Mouse (Mus musculus): ENCODE measurements around the gene Akap7. TPM values are rescaled to one million over a fixed set of nuclear protein-coding genes. Genes with fewer than 3 reads are reported as not detected.
A peak's percentile ranks its signal among the peaks of the same experiment; 100 is the strongest.

Akap7 gene
- 39.0 and 56.4 TPM in 2 replicates for total RNA-seq (2017)

- no peak for ATAC-seq (ENCODE audit: extremely low read depth, insufficient number of reproducible peaks, low FRiP score, poor library complexity, severe bottlenecking)
These were observed at the start of gene Akap7 for GRCm38 (mm10) chr10:25307770-25308169. Gene Akap7, minus strand, starts transcription at chr10:25307870.

DNA sequence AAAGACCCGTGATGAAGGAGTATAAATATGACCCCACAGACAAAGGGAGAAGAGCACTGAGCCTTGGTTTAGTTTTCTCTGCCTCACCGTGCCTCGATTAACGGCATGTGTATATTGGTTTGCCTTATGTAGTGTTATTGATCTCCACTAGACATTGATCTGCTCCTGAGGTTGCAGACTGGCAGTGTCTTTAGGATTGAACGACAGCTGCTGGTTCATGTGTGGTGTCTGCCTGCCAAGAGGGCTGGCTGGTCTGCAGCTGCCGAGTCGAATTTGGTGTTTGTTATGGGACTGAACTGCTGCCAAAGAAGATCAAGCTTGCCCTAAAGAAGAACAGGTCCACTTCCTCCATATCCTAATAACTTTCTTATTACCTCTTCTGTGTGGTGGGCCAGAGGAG lies 46.7 kb upstream of the Akap7 start:
- no peak for ATAC-seq (ENCODE audit: extremely low read depth, insufficient number of reproducible peaks, low FRiP score, poor library complexity, severe bottlenecking)

DNA sequence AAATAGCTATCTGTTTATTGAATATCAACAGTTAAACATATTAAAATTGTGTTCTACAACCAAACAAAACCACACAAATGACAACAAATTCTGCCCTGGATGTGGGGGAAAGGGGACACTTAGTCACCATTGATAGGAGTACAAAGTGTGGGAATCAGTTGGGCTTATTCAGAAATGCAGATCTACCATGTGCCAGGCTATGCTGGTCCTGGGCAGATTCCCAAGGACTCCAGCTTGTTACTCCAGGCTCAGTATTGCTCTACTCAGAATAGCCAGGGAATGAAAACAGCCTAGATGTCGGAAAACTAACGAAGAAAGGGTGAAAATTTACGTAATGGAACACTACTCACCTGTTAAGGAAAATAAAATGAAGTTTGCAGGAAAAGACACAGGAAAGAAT lies 46.3 kb upstream of the Akap7 start:
- ATAC-seq (ENCODE audit: extremely low read depth, insufficient number of reproducible peaks, low FRiP score, poor library complexity, severe bottlenecking): no peak

DNA sequence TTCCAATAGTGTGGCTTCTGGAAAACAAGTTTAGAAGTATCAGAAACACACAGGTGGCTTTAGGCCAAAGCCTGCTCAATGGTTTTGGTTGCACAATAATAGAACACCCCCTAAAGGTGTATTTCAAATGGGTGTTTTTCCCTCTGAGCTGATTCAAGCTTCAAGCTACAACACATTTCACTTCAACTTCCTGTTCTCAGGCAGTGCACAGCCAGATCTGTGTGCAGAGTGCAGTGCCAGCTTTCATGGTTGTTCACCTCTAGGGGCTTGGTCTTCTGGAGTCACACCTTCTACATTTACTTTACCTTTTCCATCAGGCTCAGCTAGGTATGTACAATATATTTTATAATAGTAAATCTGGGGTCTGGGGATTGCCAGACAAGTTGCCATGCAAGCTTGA lies 35.1 kb upstream of the Akap7 start:
- 0 out of 2 replicates have a peak, but pooled peaks have one; percentile 26 for ATAC-seq (ENCODE audit: extremely low read depth, insufficient number of reproducible peaks, low FRiP score, poor library complexity, severe bottlenecking)

- ATAC-seq (ENCODE audit: extremely low read depth, insufficient number of reproducible peaks, low FRiP score, poor library complexity, severe bottlenecking): no peak
These were observed 33.0 kb upstream of the Akap7 start for GRCm38 (mm10) chr10:25340675-25341074.

GRCm38 (mm10) chr10:25333390-25334079 lies 25.9 kb upstream of the Akap7 start:
- no peak for ATAC-seq (ENCODE audit: extremely low read depth, insufficient number of reproducible peaks, low FRiP score, poor library complexity, severe bottlenecking)

- ATAC-seq (ENCODE audit: extremely low read depth, insufficient number of reproducible peaks, low FRiP score, poor library complexity, severe bottlenecking): peak; percentile 84
These were observed 23.8 kb upstream of the Akap7 start for GRCm38 (mm10) chr10:25331321-25332049.

GRCm38 (mm10) chr10:25330094-25330493 lies 22.4 kb upstream of the Akap7 start:
- ATAC-seq (ENCODE audit: extremely low read depth, insufficient number of reproducible peaks, low FRiP score, poor library complexity, severe bottlenecking): no peak

DNA sequence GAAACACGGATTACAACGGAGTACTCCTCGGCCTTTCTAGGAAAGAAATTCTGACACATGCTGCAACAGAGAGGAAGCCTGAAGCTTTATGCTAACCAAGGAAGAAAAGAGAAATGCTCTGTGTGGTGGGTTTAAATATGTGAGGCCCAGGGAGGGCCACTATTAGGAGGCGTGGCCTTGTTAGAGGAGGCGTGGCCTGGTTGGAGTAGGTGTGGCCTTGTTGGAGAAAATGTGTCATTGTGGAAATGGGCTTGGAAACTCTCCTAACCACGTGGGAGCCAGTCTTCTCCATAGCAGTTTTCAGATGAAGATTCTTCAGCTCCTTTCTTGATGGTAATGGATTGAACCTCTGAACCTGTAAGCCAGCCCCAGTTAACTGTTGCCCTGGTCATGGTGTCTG lies 19.8 kb upstream of the Akap7 start:
- no peak for ATAC-seq (ENCODE audit: extremely low read depth, insufficient number of reproducible peaks, low FRiP score, poor library complexity, severe bottlenecking)

- ATAC-seq (ENCODE audit: extremely low read depth, insufficient number of reproducible peaks, low FRiP score, poor library complexity, severe bottlenecking): no peak
These were observed 18.0 kb upstream of the Akap7 start for GRCm38 (mm10) chr10:25325690-25326089.

- peak; percentile 42; the same call in 1 of the 2 replicates for ATAC-seq (ENCODE audit: extremely low read depth, insufficient number of reproducible peaks, low FRiP score, poor library complexity, severe bottlenecking)
These were observed 13.5 kb upstream of the Akap7 start for GRCm38 (mm10) chr10:25321198-25321597.

GRCm38 (mm10) chr10:25319531-25319930 lies 11.9 kb upstream of the Akap7 start:
- no peak for ATAC-seq (ENCODE audit: extremely low read depth, insufficient number of reproducible peaks, low FRiP score, poor library complexity, severe bottlenecking)

- peak; percentile 90 for ATAC-seq (ENCODE audit: extremely low read depth, insufficient number of reproducible peaks, low FRiP score, poor library complexity, severe bottlenecking)
These were observed 10.7 kb upstream of the Akap7 start for GRCm38 (mm10) chr10:25318405-25318804.

DNA sequence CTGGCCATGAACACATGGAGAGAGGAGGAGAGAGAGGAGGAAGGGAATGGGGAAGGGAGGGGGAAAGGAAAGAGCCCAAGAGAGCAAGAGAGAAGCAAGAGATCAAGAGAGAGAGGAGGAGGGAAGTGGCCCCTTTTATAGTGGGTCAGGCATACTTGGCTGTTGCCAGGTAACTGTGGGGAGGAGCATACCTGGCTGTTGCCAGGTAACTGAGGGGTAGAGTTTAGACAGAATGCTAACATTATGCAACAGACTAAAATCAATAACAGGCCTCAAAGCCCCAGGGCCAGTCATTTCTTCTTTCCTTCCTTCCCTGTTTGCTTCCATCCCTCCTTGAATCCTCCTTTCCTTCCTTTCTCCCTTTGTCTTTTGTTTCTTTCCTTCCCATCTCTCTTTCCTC lies 10.0 kb upstream of the Akap7 start:
- ATAC-seq (ENCODE audit: extremely low read depth, insufficient number of reproducible peaks, low FRiP score, poor library complexity, severe bottlenecking): no peak

- ATAC-seq (ENCODE audit: extremely low read depth, insufficient number of reproducible peaks, low FRiP score, poor library complexity, severe bottlenecking): no peak
These were observed 6.3 kb upstream of the Akap7 start for GRCm38 (mm10) chr10:25313856-25314584.

DNA sequence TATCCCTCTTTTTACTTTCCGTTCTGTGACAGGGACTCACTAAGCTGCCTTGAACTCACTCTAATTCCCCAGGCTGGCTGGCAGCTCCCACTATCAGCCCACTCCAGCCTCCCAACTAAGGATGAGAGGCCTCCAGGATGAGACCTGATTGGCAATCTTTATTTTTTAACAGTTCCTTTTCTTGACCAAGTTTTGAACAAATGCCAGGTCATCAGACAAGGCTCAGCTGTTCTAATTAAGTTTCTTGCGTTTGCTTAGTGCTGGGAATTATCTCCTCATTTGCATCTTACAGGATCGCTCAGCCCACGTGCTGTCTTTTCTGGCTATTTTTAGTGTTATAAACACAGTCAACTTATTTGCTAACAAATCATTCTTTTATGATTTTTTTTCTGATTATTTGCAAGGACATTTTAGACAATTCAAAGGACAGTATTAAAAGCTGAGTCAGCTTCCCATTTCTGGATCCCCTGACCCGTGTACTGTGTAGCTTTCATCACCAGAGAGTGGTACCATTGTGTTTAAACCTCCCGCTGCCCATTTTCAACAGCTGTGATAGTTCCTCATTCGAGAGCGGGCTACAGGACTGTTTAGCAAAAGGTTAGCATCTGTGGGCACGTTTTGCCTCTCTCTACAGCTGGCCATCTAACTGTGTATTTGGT lies 4.0 kb upstream of the Akap7 start:
- peak; percentile 64; the same call in 1 of the 2 replicates for ATAC-seq (ENCODE audit: extremely low read depth, insufficient number of reproducible peaks, low FRiP score, poor library complexity, severe bottlenecking)

GRCm38 (mm10) chr10:25310736-25311135 lies 3.1 kb upstream of the Akap7 start:
- ATAC-seq (ENCODE audit: extremely low read depth, insufficient number of reproducible peaks, low FRiP score, poor library complexity, severe bottlenecking): no peak

DNA sequence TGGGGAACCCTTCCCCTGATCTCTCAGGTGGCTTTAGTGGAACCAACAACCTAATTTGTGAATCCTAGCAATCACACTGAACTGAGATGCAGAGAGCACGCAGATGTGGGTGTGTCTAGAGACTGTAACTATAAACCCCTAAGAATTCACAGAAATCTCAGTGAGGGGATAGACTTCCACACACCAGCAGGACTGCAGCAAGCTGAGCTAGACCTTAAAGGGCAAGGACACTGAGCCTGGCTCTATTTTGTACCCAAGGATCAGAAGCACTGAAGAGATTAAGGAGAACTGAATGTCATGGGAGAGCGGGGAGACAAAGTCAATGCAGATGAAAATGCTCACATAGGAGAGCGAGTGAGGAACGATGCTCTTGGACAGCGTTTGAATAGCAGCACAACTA lies 2.3 kb upstream of the Akap7 start:
- ATAC-seq (ENCODE audit: extremely low read depth, insufficient number of reproducible peaks, low FRiP score, poor library complexity, severe bottlenecking): no peak

DNA sequence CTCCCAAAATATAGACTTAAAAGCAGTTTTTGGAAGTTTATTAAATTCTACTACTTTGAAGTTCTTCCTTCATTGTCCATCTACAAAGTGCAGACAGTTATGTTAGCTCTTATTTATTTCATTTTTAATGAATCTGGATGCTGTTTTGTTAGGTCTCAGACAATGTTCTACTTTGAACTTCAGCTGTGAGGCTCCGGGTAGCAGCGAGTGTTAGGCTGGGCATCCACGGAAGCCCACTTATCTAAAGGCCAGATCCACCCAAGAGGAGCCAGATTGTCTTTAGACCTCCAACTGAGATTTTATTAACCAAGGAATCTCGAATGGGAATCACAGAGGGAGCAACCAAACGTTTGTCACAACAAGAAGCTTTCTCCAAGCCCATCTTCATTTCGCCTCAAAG lies 2.5 kb downstream of the Akap7 start:
- ATAC-seq (ENCODE audit: extremely low read depth, insufficient number of reproducible peaks, low FRiP score, poor library complexity, severe bottlenecking): no peak

All from neutrophil, adult 5-6 weeks (primary cell).